Comparison of ENCODE assay signal across 8 mouse cellular contexts in genomic region chr2:116072321-116072640, GRCm38 (mm10). TPM values are rescaled to one million over a fixed set of nuclear protein-coding genes. Genes with fewer than 3 reads are reported as not detected.
DNase-seq lines count a peak whose midpoint lies in the region; ATAC-seq lines count a peak whose summit lies in the region.
"Had no signal": no experiment of that assay in that cellular context is flagged by ENCODE, and none has a peak within 500 bp of the region (broad histone marks: within the 10 kb centered on the region; RNA-seq: fewer than 3 reads in every experiment).

No protein-coding gene starts in this region.

- H3K4me3 ChIP-seq in lung, embryonic 16.5 days (ENCODE audit: low read length): peak overlapping the region; percentile 51; the same call in 1 of the 2 replicates
- peak overlapping the region; percentile 91 for H3K4me3 ChIP-seq in forebrain, embryonic 13.5 days
- no peak overlapping the region for H3K4me3 ChIP-seq in limb, embryonic 15.5 days

- peak overlapping the region; percentile 66 for H3K4me2 ChIP-seq in lung, embryonic 16.5 days (ENCODE audit: low read depth, low read length)
- H3K4me2 ChIP-seq in forebrain, embryonic 13.5 days: peak overlapping the region; percentile 86
- peak overlapping the region; percentile 45 for H3K4me2 ChIP-seq in limb, embryonic 15.5 days

- H3K27ac ChIP-seq in lung, embryonic 16.5 days (ENCODE audit: low read length): no peak overlapping the region
- peak overlapping the region; percentile 98 for H3K27ac ChIP-seq in forebrain, embryonic 13.5 days
- no peak overlapping the region for H3K27ac ChIP-seq in limb, embryonic 15.5 days

- no peaks in the 10 kb centered on the region for H3K36me3 ChIP-seq in lung, embryonic 16.5 days (ENCODE audit: control insufficient read depth, insufficient read depth, low read length)
- H3K36me3 ChIP-seq in forebrain, embryonic 13.5 days (ENCODE audit: poor library complexity, severe bottlenecking): no peaks in the 10 kb centered on the region
- no peaks in the 10 kb centered on the region for H3K36me3 ChIP-seq in limb, embryonic 15.5 days

- H3K27me3 ChIP-seq in lung, embryonic 16.5 days (ENCODE audit: control insufficient read depth, insufficient read depth, low read depth, low read length): peaks cover 38% of the 10 kb centered on the region
- peaks cover 14% of the 10 kb centered on the region for H3K27me3 ChIP-seq in forebrain, embryonic 13.5 days
- H3K27me3 ChIP-seq in limb, embryonic 15.5 days: peaks cover 89% of the 10 kb centered on the region

- no peak overlapping the region for H3K9ac ChIP-seq in lung, embryonic 16.5 days (ENCODE audit: low read length)
- peak overlapping the region; percentile 95 for H3K9ac ChIP-seq in forebrain, embryonic 13.5 days
- H3K9ac ChIP-seq in limb, embryonic 15.5 days: no peak overlapping the region

- no peak for DNase-seq in lung, postnatal 14 days
- no peak for DNase-seq in B cell, adult 2 months
- no peak for DNase-seq in thymus, postnatal 0 days (ENCODE audit: low spot score)
- DNase-seq in urinary bladder, postnatal 4 days (ENCODE audit: low spot score in 2 of 2): no peak
- DNase-seq: left cerebral cortex, postnatal 4 days had no signal

- H3K4me1 ChIP-seq in lung, embryonic 16.5 days (replicated peaks; ENCODE audit: control insufficient read depth, insufficient read depth, low read length): peaks cover 7% of the 10 kb centered on the region
- H3K4me1 ChIP-seq in forebrain, embryonic 13.5 days: peaks cover 48% of the 10 kb centered on the region
- H3K4me1 ChIP-seq in limb, embryonic 15.5 days: peaks cover 19% of the 10 kb centered on the region

- WGBS in lung, embryonic 16.5 days: 14% methylated on average over 13 of the region's 13 CpGs
- 5% methylated on average over 13 of the region's 13 CpGs for WGBS in forebrain, embryonic 13.5 days
- 6% methylated on average over 13 of the region's 13 CpGs for WGBS in limb, embryonic 15.5 days

- no peaks in the 10 kb centered on the region for H3K9me3 ChIP-seq in lung, embryonic 16.5 days (ENCODE audit: control insufficient read depth, low read length)
- H3K9me3 ChIP-seq in forebrain, embryonic 13.5 days (replicated peaks): no peaks in the 10 kb centered on the region
- no peaks in the 10 kb centered on the region for H3K9me3 ChIP-seq in limb, embryonic 15.5 days

- no peak for ATAC-seq in lung, embryonic 16.5 days (ENCODE audit: low read depth)
- no peak for ATAC-seq in forebrain, embryonic 13.5 days
- no peak for ATAC-seq in limb, embryonic 15.5 days (ENCODE audit: insufficient number of reproducible peaks, low FRiP score, low TSS enrichment, low read depth)

RNA-seq across cellular contexts. Expression of gene Meis2, which starts 6.6 kb away (rescaled TPM):
- 21.5 and 24.2 TPM in 2 replicates for polyA plus RNA-seq in lung, embryonic 16.5 days (2015; fragmentation: Nextera tagmentation; extraction: Ambion mirVana)
- 128 and 130 TPM in 2 replicates for polyA plus RNA-seq in forebrain, embryonic 13.5 days (2015; fragmentation: Nextera tagmentation; extraction: Ambion mirVana)
- 13.7 and 17.1 TPM in 2 replicates for polyA plus RNA-seq in limb, embryonic 15.5 days (2015; fragmentation: Nextera tagmentation; extraction: Ambion mirVana)
- polyA plus RNA-seq in thymus, postnatal 0 days (2015; fragmentation: Nextera tagmentation; extraction: Ambion mirVana): 8.2 TPM in 2 replicates
